Mouse (Mus musculus) limb, embryonic 14.5 days (tissue): ENCODE measurements around the gene Kcnh1. TPM values are rescaled to one million over a fixed set of nuclear protein-coding genes. Genes with fewer than 3 reads are reported as not detected.

Experiments used
- ATAC-seq: fragments of 200-750 bp; cut with Nextera tagmentation; 2 replicates; pipeline ENCODE4 v1.8.0; 2017; ENCODE audit warnings: low read depth, moderate number of reproducible peaks, moderate TSS enrichment; ENCODE audit not compliant: low FRiP score
- DNase-seq: peaks from one replicate; pipeline ENCODE4 v3.0.0-alpha.2; 2015; ENCODE audit warnings: low spot score
- H3K27ac ChIP-seq: fragments of 300-500 bp; sonication (generic); replicated peaks from 2 replicates; pipeline ENCODE4 v1.5.1; 2014; ENCODE audit warnings: low read depth, mild to moderate bottlenecking, low read length, moderate library complexity, mixed read lengths
- H3K27me3 ChIP-seq: fragments of 300-500 bp; sonication (generic); 2 replicates; pipeline ENCODE4 v1.6.1; 2014; ENCODE audit warnings: low read length, mixed read lengths; ENCODE audit not compliant: control insufficient read depth, insufficient read depth
- H3K36me3 ChIP-seq: fragments of 300-500 bp; sonication (generic); 2 replicates; pipeline ENCODE4 v1.6.1; 2014; ENCODE audit warnings: mild to moderate bottlenecking, low read length, moderate library complexity, mixed read lengths; ENCODE audit not compliant: control insufficient read depth, insufficient read depth
- H3K4me1 ChIP-seq: fragments of 300-500 bp; sonication (generic); 2 replicates; pipeline ENCODE4 v1.6.1; 2014; ENCODE audit warnings: antibody characterized with exemption, low read length, mixed read lengths; ENCODE audit not compliant: control insufficient read depth, insufficient read depth
- H3K4me2 ChIP-seq: fragments of 300-500 bp; sonication (generic); replicated peaks from 2 replicates; pipeline ENCODE4 v1.6.1; 2014; ENCODE audit warnings: low read depth, mild to moderate bottlenecking, low read length, moderate library complexity; ENCODE audit not compliant: severe bottlenecking
- H3K4me3 ChIP-seq: fragments of 300-500 bp; sonication (generic); replicated peaks from 2 replicates; pipeline ENCODE4 v1.5.1; 2014; ENCODE audit warnings: low read length
- H3K9ac ChIP-seq: fragments of 300-500 bp; sonication (generic); 2 replicates; pipeline ENCODE4 v1.6.1; 2014; ENCODE audit warnings: mild to moderate bottlenecking, low read depth, low read length, moderate library complexity; ENCODE audit not compliant: severe bottlenecking
- H3K9me3 ChIP-seq: fragments of 300-500 bp; sonication (generic); 2 replicates; pipeline ENCODE4 v1.6.1; 2016; ENCODE audit warnings: low read length; ENCODE audit not compliant: control insufficient read depth
- POLR2A ChIP-seq: fragments of 200-500 bp; IDR thresholded peaks from 2 replicates; pipeline ENCODE4 v1.8.0; 2012; ENCODE audit warnings: inconsistent platforms, mild to moderate bottlenecking, moderate library complexity, borderline replicate concordance; ENCODE audit not compliant: insufficient read depth, insufficient read length; ENCODE audit errors: extremely low read depth
- WGBS: fragments of 180-500 bp; shearing (Covaris S2); extraction: QIAGEN DNeasy Blood & Tissue Kit; methylation state at CpG from one replicate; pipeline ENCODE4 v1.1.7; 2014; 5-methylcytosine and 5-hydroxymethylcytosine counted together
- polyA plus RNA-seq, 2 experiments: library from polyadenylated mRNA; depleted of rRNA in 1 of 2; stranded (reverse) in 1 of 2; unstranded in 1 of 2; fragments of >200 nt; fragmentation: Nextera tagmentation in 1 of 2; extraction: Ambion mirVana in 1 of 2; gene quantifications; 2 replicates each; pipeline versions ENCODE4 v1.2.1 to v1.2.3; 2012 to 2014

The Kcnh1 gene
- polyA plus RNA-seq, 2 experiments: 0.30 to 0.63 TPM

DNA sequence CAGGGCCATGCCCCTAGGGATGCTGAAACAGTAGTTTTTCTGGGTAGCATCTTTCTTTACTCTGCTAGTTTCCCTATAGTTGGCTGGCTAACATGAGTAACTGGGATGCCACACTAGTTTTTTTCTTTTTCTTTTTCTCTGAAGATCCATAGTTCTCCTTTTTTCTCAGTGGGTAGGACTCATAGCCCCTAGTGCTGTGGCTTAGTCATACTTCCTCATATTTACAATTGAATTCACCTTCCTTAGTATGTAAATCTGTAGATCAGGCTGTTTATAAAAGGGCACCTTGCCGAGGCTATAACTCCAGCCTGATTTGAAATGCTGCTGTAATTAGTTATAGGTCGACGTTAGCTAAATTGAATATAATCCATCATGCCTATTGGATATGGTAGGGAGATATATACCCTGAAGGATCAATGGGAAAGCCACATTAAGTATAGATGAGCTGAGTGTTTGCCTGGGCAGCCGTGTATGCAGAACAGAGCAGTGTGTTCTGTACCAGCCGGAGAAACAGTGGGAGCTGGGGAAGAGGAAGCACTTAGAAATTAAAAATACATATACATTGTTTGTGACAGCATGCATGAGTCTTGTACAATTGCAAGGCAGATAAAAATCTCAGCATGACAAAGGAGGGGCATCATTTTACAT is 107.0 kb downstream of the Kcnh1 start:
- Histone ChIP-seq H3K9me3 (no peaks in the 10 kb centered on the region), H3K27ac (no peak overlapping the region), H3K36me3 (no peaks in the 10 kb centered on the region), H3K27me3 (no peaks in the 10 kb centered on the region), H3K4me1 (no peaks in the 10 kb centered on the region), H3K4me2 (no peak overlapping the region), H3K4me3 (no peak overlapping the region), H3K9ac (no peak overlapping the region)
- WGBS: 74% methylated on average over 5 of the region's 5 CpGs
- DNase-seq (no peak), ATAC-seq (no peak)
- no peak for TF ChIP-seq POLR2A

DNA sequence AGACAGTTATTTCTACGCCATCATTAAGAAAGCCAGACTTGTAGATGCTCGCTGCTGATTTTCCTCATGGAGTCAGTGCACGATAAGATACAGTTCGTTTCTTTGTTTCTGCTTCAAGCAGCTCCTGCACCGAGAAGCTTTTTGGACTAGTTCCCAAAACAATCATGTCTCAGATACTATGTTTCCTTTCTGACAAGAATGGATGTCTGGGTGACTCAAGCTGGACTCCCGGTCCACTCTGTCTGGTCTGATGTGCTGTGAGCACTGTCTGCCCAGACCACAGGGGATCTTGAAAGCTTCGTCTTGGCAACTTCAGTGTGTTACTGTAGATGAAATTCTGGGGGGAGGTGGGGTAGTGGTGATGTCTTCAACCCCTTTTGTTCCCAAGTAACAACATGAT is 109.8 kb downstream of the Kcnh1 start:
- no peak for DNase-seq
- TF ChIP-seq POLR2A: no peak
- no peaks in the 10 kb centered on the region for H3K27me3 ChIP-seq
- H3K9me3 ChIP-seq: no peaks in the 10 kb centered on the region
- H3K9ac ChIP-seq: no peak overlapping the region
- H3K4me2 ChIP-seq: no peak overlapping the region
- no peak overlapping the region for H3K27ac ChIP-seq
- H3K36me3 ChIP-seq: no peaks in the 10 kb centered on the region
- no peaks in the 10 kb centered on the region for H3K4me1 ChIP-seq
- H3K4me3 ChIP-seq: no peak overlapping the region
- no peak for ATAC-seq
- WGBS: 82% methylated on average over 7 of the region's 7 CpGs

DNA sequence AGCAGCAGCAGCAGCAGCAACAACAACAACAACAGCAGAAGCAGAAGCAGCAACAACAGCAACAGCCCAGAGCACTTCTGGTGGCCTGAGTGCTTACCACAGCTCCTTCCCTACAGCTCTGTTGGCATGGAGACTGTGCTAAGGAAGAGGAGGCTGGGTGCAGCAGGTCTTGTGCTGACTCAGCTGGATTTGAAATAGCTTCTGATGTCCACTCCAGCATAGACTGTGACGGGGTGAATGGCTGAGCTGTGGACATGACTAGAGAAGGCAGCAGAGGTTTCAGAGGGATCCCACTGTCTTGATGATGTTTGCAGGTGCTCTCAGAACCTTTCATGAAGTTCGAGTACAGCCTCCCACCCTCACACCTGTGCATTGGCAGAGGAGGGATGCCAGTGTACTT is 113.0 kb downstream of the Kcnh1 start:
- Histone ChIP-seq H3K27me3 (no peaks in the 10 kb centered on the region), H3K4me2 (no peak overlapping the region), H3K4me1 (peaks cover 9% of the 10 kb centered on the region; the same call in 1 of the 2 replicates), H3K9me3 (no peaks in the 10 kb centered on the region), H3K9ac (no peak overlapping the region), H3K36me3 (no peaks in the 10 kb centered on the region), H3K27ac (no peak overlapping the region), H3K4me3 (no peak overlapping the region)
- TF ChIP-seq POLR2A: no peak
- WGBS: 56% methylated on average over 2 of the region's 2 CpGs
- ATAC-seq (no peak), DNase-seq (no peak)

DNA sequence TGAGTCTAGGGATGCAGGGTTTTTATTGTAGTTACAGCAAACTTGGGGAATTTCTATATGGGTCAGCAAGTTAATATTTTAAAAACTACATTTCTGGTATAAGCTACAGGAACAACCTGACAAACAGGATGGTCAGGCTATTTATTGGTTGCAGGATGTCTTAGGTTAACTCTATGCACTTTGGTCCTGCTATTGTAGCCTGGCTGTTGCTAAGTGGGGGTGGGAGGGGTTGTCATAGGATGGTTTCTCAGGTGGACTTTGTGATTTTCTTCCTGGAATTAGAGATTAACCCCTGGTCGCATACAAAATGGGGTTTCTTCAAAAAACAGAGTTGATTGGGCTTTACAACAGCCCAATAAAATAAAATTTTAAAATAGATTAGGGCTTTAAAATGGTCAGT is 114.6 kb downstream of the Kcnh1 start:
- H3K9ac ChIP-seq: no peak overlapping the region
- H3K27ac ChIP-seq: no peak overlapping the region
- TF ChIP-seq POLR2A: no peak
- 61% methylated on average over 1 of the region's 1 CpGs for WGBS
- no peak overlapping the region for H3K4me3 ChIP-seq
- no peaks in the 10 kb centered on the region for H3K27me3 ChIP-seq
- peaks cover 9% of the 10 kb centered on the region; the same call in 1 of the 2 replicates for H3K4me1 ChIP-seq
- H3K9me3 ChIP-seq: no peaks in the 10 kb centered on the region
- no peak for ATAC-seq
- H3K4me2 ChIP-seq: no peak overlapping the region
- H3K36me3 ChIP-seq: no peaks in the 10 kb centered on the region
- no peak for DNase-seq

DNA sequence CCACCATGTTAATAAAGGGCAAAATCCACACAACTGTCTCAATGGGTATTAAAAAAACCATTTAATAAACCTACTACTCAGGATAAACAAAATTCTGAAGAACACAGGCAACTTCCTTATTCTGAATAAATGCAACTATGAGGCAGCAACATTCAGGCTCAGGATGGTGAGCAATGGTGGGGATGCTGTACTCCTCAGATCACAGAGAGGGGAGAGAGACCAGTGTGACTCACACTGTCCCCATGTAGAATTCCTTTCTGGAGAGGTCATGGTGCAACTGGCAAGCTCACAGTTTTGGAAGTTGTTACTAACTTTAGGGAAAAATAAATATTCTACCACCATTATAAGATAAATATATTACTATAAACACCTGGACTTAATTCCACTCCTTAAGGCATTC is 116.5 kb downstream of the Kcnh1 start:
- no peak for TF ChIP-seq POLR2A
- ATAC-seq (no peak), DNase-seq (no peak)
- Histone ChIP-seq H3K27ac (no peak overlapping the region), H3K4me3 (no peak overlapping the region), H3K27me3 (no peaks in the 10 kb centered on the region), H3K4me1 (peaks cover 9% of the 10 kb centered on the region; the same call in 1 of the 2 replicates), H3K9ac (no peak overlapping the region), H3K9me3 (no peaks in the 10 kb centered on the region), H3K36me3 (no peaks in the 10 kb centered on the region), H3K4me2 (no peak overlapping the region)

DNA sequence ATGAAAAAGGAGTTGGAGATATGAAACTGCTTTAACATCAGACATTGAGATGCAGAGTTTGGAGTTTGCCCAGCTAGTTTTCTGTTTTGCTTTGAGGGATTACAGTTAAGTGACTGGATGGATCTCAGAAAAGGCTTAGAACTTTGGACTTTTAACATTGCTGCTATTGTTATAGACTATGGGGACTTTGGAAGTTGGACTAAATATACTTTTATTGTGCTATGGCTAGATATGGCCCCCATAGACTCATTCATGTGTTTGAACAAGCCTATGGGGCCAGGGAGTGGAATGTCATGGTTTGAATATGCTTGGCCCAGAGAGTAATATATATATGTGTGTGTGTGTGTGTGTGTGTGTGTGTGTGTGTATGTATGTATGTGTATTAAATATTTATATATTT is 120.7 kb downstream of the Kcnh1 start:
- no peak for DNase-seq
- Histone ChIP-seq H3K9ac (no peak overlapping the region), H3K4me2 (no peak overlapping the region), H3K36me3 (no peaks in the 10 kb centered on the region), H3K4me1 (peaks cover 18% of the 10 kb centered on the region), H3K27me3 (no peaks in the 10 kb centered on the region), H3K9me3 (no peaks in the 10 kb centered on the region), H3K27ac (no peak overlapping the region), H3K4me3 (no peak overlapping the region)
- TF ChIP-seq POLR2A: no peak
- no peak for ATAC-seq
